Mouse (Mus musculus): ENCODE measurements around the gene Ppp1r7. TPM values are rescaled to one million over a fixed set of nuclear protein-coding genes. Genes with fewer than 3 reads are reported as not detected.

The Ppp1r7 gene
- total RNA-seq (2023) = 27.8 TPM

DNA sequence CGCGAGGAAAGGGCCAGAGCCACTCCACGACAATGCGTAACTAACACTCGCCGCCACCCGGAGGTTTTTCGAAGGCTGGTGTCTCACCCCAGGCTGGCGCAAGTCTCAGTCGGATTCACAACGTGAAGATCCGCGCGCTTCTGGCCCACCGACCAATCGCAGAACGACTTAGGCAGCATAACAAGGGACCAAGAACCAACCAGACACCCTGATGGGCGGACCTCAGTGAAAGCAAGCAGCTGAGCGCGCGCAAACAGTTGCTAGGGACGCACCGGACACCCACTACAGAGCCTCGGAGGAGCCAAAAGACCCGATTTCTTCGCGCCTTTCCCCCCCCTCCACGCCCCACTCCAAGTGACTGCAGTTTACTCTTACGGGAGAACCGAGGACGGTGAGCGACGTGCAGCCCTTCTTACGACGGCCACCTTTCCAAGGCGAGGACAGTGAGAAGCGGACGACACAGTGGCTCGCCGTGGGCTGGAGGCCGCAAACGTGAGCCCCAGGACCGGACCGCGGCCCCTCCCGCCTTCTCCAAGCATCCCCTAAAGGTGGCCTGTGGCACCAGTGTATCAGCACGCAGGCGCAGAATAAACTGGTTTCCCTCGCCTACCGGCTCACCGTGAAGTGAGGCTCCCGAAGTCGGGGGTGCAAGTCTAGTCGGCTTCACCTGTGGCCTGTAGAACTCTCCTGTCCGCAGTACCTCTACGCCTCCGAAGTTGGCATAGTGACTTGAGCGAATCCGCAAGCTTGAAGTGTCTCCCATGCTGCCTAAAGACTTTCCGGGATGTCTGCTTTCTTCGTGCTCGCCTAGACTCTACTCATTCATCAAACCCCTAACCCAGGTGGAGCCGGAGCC lies at the start of gene Ppp1r7, which contains the start of gene Pask:
Gene Ppp1r7, plus strand, starts transcription at position 207 of the 856 bp plus-strand sequence.
Gene Pask, minus strand, starts transcription at position 835 of the 856 bp plus-strand sequence.

DNA sequence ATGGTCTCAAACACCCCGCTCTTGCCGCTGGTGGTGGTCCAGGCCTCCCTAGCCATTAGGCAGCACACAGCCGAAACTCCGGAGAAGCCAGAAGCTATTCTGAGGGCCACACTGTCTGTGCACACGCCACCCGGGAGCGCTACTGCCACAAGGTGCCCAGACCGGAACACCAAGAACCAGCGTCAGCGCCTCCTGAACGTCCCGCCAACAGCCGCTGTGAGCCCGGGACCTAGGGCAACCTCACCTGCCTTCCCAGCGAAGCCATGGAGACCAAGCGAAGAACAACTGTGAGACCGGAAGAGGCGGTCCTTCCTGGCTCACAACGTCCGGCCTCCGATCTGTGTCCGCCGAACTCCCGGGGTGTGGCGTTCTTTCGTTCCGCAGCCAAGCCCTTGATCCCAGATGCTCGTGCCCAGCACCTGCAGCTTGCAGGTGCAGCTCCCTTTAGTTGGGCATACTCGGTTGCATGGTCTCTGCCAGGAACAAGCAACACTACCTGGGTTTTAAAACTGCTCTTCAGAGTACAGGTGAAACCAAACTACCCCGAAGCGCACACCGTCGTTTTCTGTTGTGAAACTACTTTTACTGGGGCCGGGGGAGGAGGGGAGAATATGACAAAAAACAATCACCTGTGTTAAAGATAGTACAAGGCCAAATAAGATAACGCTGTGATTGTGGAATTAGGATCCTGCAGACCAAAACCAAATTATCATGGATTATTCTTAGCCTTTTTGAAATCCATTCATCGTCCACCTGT lies 36.9 kb upstream of the Ppp1r7 start, which contains the start of gene Mterf4:
Gene Mterf4, minus strand, starts transcription at position 335 of the 757 bp plus-strand sequence.

DNA sequence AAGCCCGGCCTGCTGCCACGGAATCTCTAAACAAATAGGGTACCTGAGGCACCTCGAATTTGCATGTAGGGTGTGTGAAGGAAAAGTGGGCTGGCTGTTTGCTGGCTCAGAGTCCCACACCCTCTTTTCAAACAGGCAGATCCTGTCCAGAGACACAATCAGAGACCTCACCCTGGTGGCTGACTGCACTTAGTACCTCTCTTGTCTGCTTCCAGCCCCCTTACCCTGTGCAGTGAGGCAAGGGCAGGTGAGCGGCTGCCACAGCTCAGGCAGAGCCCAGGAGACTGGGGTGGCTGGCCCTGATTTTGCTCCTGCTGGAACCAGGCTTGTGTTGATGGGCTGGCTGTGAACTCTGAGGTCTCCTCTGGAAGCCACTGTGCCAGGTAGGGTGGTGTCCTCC lies 31.0 kb downstream of the Ppp1r7 start, which contains the start of gene Ano7:
Gene Ano7, plus strand, starts transcription at position 266 of the 400 bp plus-strand sequence.

Other genes with a start within 250 kb of the Ppp1r7 start
- gene Kif1a, start 240.9 kb upstream of the Ppp1r7 start, total RNA-seq (2023) = not detected
- gene Agxt, start 207.6 kb upstream of the Ppp1r7 start, total RNA-seq (2023) = not detected
- not detected for gene 2310007B03Rik, start 181.9 kb upstream of the Ppp1r7 start, total RNA-seq (2023)
- not detected for gene Crocc2, start 174.1 kb upstream of the Ppp1r7 start, total RNA-seq (2023)
- 0.80 TPM for gene Sned1, start 107.0 kb upstream of the Ppp1r7 start, total RNA-seq (2023)
- gene Mterf4, start 36.9 kb upstream of the Ppp1r7 start, total RNA-seq (2023) = 15.2 TPM
- 1.0 TPM for gene Pask, start 628 bp downstream of the Ppp1r7 start, total RNA-seq (2023)
- gene Ano7, start 31.1 kb downstream of the Ppp1r7 start, total RNA-seq (2023) = not detected
- gene Hdlbp, start 136.0 kb downstream of the Ppp1r7 start, total RNA-seq (2023) = 109 TPM
- gene Farp2, start 169.2 kb downstream of the Ppp1r7 start, total RNA-seq (2023) = 4.5 TPM

Data from CD8-positive naive resting alpha-beta T cell, adult 57 days (primary cell).